Mouse (Mus musculus) heart, embryonic 14.5 days (tissue): Measurements from ENCODE around the gene Kiss1. TPM values are rescaled to one million over a fixed set of nuclear protein-coding genes. Genes with fewer than 3 reads are reported as not detected.
A peak's percentile ranks its signal among the peaks of the same experiment; 100 is the strongest.

Experiments used
- ATAC-seq: fragments of 200-750 bp; cut with Nextera tagmentation; 2 replicates; pipeline ENCODE4 v1.8.0; 2017; ENCODE audit warnings: low read depth, moderate TSS enrichment; ENCODE audit not compliant: insufficient number of reproducible peaks, insufficient read depth, low FRiP score
- H3K27ac ChIP-seq, 2 experiments: fragments of 200-500 bp in 1 of 2; fragments of 300-500 bp in 1 of 2; sonication (generic) in 1 of 2; replicated peaks in 1 of 2; 2 replicates each; pipeline ENCODE4 v1.5.1; 2012 to 2014; ENCODE audit warnings: low read depth in 2 of 2, low read length in 2 of 2, control low read depth in 1 of 2, mild to moderate bottlenecking in 1 of 2, mixed read lengths in 1 of 2; ENCODE audit not compliant: control insufficient read depth in 1 of 2, insufficient read depth in 1 of 2
- H3K27me3 ChIP-seq: fragments of 300-500 bp; sonication (generic); 2 replicates; pipeline ENCODE4 v1.6.1; 2014; ENCODE audit warnings: mild to moderate bottlenecking, low read length, control low read depth; ENCODE audit not compliant: control insufficient read depth, insufficient read depth
- H3K36me3 ChIP-seq: fragments of 300-500 bp; sonication (generic); 2 replicates; pipeline ENCODE4 v1.6.1; 2014; ENCODE audit warnings: mild to moderate bottlenecking, control low read depth, low read length, mixed read lengths; ENCODE audit not compliant: control insufficient read depth, insufficient read depth
- H3K4me1 ChIP-seq, 2 experiments: fragments of 200-500 bp in 1 of 2; fragments of 300-500 bp in 1 of 2; sonication (generic) in 1 of 2; 2 replicates each; pipeline ENCODE4 v1.6.1; 2012 to 2014; ENCODE audit warnings: low read length in 2 of 2, control low read depth in 1 of 2, mixed read lengths in 1 of 2; ENCODE audit not compliant: control insufficient read depth in 2 of 2, insufficient read depth in 2 of 2
- H3K4me2 ChIP-seq: fragments of 300-500 bp; sonication (generic); 2 replicates; pipeline ENCODE4 v1.6.1; 2014; ENCODE audit warnings: mild to moderate bottlenecking, low read length
- H3K4me3 ChIP-seq, 2 experiments: fragments of 200-500 bp in 1 of 2; fragments of 300-500 bp in 1 of 2; sonication (generic) in 1 of 2; 2 replicates each; pipeline ENCODE4 v1.5.1; 2012 to 2014; ENCODE audit warnings: low read length in 2 of 2, mild to moderate bottlenecking in 2 of 2, control low read depth in 1 of 2, low read depth in 1 of 2, moderate library complexity in 1 of 2; ENCODE audit not compliant: control insufficient read depth in 1 of 2, insufficient read depth in 1 of 2
- H3K9ac ChIP-seq: fragments of 300-500 bp; sonication (generic); 2 replicates; pipeline ENCODE4 v1.6.1; 2014; ENCODE audit warnings: mild to moderate bottlenecking, low read length
- H3K9me3 ChIP-seq: fragments of 300-500 bp; sonication (generic); 2 replicates; pipeline ENCODE4 v1.6.1; 2016; ENCODE audit warnings: low read length, control low read depth; ENCODE audit not compliant: control insufficient read depth
- WGBS: fragments of 180-500 bp; shearing (Covaris S2); extraction: QIAGEN DNeasy Blood & Tissue Kit; methylation state at CpG from one replicate; pipeline ENCODE4 v1.1.7; 2014; 5-methylcytosine and 5-hydroxymethylcytosine counted together
- polyA plus RNA-seq: library from polyadenylated mRNA; unstranded; fragments of >200 nt; fragmentation: Nextera tagmentation; extraction: Ambion mirVana; gene quantifications from 2 replicates; pipeline ENCODE4 v1.2.1, GENCODE M21; 2014

Kiss1 gene
- not detected in 2 replicates for polyA plus RNA-seq

DNA sequence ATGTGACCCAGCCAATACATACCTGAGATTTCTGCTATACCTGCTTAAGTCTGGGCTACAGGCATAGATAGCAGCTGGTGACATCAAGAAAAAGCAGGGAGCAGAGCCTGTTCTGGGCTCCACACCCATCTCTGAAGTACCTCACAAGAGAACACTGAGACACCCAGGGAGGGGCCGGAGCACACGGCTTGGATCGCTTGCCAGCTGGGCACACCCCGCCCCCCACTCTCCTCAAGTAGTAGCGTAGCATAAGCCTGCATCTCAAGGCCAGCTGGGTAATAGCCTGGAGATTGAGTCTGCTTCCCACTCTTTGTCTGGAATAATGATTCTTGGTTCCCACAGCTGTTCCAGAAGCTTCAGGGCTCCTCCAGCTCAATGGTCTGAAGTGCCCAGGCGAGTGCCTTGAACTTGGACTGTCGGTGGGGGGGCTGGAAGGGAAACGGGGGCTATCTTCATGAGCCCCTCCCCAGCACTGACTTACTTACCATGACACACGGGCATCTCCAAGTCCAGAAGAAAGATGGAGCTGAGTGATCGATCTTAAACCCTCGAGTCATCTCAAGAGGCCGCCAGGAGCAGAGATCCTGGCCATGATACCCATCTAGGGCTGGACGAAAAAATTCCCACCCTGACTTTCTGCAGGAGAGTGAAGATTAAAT, at the start of gene Kiss1:
Gene Kiss1 (plus strand): TSS at position 609 of the 659 bp plus-strand sequence.
- Histone ChIP-seq H3K4me2 (no peak within 1 kb of the TSS), H3K9me3 (no peaks in the 10 kb centered on the region), H3K27ac (no peak within 1 kb of the TSS), H3K9ac (no peak within 1 kb of the TSS), H3K4me1 (no peaks in the 10 kb centered on the region), H3K36me3 (no peaks in the 10 kb centered on the region), H3K27me3 (no peaks in the 10 kb centered on the region), H3K4me3 (no peak within 1 kb of the TSS)
- 77% methylated on average over 13 of the region's 13 CpGs for WGBS
- no peak for ATAC-seq

DNA sequence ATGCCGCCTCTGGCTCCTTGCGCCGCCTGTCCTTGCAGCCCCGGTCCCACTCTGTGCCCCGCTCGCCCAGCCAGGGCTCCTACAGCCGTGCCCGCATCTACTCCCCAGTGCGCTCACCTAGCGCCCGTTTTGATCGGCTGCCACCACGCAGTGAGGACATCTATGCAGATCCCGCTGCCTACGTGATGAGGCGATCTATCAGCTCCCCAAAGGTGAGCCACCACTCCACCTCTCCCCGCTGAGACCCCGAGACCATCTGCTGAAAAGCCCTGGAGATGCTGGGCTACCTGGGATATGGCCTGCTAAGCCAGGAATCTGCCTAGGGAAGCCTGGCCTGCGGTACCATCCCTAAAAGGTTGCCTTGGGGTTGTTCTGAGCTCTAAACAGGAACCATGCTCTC, 47.5 kb upstream of the Kiss1 start:
- H3K9me3 ChIP-seq = no peaks in the 10 kb centered on the region
- H3K4me2 ChIP-seq = no peak overlapping the region
- WGBS = 93% methylated on average over 19 of the region's 19 CpGs
- no peaks in the 10 kb centered on the region for H3K27me3 ChIP-seq
- ATAC-seq = no peak
- peaks cover 12 to 14% of the 10 kb centered on the region in 2 experiments for H3K4me1 ChIP-seq
- H3K4me3 ChIP-seq = no peak overlapping the region
- peaks cover 71% of the 10 kb centered on the region for H3K36me3 ChIP-seq
- H3K9ac ChIP-seq = no peak overlapping the region
- H3K27ac ChIP-seq = no peak overlapping the region

DNA sequence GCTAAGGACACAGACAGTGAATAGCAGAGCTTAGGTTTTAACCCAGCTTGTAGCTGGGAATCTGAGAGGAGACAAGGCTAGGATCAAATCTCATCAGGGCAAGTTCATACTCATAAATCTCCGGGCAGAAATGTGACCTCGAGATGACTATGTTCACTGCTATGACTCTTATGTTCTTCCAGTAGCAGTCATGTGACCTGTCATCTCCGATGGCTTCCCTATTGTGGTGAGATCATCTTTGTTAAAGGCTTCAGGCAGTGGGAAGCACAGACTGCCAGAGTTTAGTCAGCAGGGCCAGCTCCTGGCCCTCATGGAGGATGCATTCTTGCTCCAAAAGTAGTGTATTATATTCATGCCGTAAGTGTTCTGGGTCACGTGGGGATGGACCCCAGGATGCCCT, 44.7 kb upstream of the Kiss1 start:
- H3K9me3 ChIP-seq = no peaks in the 10 kb centered on the region
- ATAC-seq = no peak
- 0 out of 4 replicates have a peak overlapping the region, but pooled peaks of 1 of the 2 experiments have one; percentile 12 for H3K27ac ChIP-seq
- H3K36me3 ChIP-seq = peaks cover 55% of the 10 kb centered on the region
- H3K4me2 ChIP-seq = no peak overlapping the region
- peaks cover 9 to 14% of the 10 kb centered on the region in 2 experiments for H3K4me1 ChIP-seq
- H3K27me3 ChIP-seq = no peaks in the 10 kb centered on the region
- H3K4me3 ChIP-seq = no peak overlapping the region
- H3K9ac ChIP-seq = no peak overlapping the region
- WGBS = 49% methylated on average over 5 of the region's 5 CpGs

DNA sequence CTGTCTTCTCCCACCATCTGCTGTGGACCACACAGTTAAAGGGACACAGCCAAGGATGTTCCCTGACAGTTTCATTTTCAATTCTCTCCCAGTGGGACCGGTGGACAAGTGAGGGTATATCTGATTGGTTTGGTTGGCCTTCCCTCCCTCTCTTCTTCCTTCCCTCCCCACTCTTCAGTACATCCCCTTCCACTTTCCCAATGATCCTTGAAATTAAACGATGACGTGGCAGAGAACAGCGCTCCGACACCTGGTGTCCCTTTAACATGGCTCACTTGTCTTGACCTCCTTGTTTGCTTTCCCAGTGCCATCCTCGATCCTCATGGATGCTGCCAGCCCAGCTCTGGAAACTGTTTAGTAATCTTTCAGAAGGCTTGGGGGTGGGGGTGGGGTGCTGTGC, 43.1 kb upstream of the Kiss1 start:
- no peak overlapping the region for H3K4me2 ChIP-seq
- H3K27ac ChIP-seq = no peak overlapping the region
- no peaks in the 10 kb centered on the region for H3K27me3 ChIP-seq
- no peak overlapping the region for H3K9ac ChIP-seq
- peaks cover 42% of the 10 kb centered on the region for H3K36me3 ChIP-seq
- no peaks in the 10 kb centered on the region for H3K9me3 ChIP-seq
- peaks cover 21 to 25% of the 10 kb centered on the region in 2 experiments for H3K4me1 ChIP-seq
- H3K4me3 ChIP-seq = no peak overlapping the region
- WGBS = 81% methylated on average over 6 of the region's 6 CpGs
- no peak for ATAC-seq

DNA sequence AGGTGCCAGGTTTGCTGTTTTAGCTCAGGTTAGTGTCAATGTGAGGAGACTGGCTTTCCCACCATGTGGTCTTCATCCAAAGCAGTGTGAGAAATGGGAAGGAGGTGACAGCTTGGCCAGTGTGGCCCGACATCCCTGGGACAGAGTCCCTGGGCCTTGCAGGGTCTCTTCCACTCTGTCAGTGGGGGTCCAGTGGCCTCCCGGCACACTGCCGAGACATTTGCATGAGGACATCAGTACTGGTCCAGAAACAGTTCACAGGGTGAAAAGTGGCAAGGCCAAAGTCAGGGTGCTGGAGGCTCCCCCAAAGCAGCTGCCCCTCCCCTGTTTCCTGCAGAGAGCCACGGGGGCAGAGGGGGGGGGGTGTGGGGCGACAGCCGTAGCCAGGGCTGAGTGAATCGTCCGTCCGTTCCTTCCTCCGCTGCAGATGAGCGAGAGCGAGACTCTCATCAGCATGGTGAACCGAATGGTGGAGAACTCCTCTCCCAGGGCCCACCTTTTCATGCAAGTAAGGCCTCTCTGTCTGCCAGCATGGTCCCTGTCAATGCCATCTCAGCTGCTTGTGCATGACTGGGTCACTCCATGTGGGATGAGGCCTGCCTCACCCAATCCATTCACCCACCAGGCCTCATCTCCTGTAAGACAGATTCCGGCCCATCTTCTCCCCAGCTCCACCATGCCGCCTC, 42.6 kb upstream of the Kiss1 start:
- peaks cover 36% of the 10 kb centered on the region for H3K36me3 ChIP-seq

DNA sequence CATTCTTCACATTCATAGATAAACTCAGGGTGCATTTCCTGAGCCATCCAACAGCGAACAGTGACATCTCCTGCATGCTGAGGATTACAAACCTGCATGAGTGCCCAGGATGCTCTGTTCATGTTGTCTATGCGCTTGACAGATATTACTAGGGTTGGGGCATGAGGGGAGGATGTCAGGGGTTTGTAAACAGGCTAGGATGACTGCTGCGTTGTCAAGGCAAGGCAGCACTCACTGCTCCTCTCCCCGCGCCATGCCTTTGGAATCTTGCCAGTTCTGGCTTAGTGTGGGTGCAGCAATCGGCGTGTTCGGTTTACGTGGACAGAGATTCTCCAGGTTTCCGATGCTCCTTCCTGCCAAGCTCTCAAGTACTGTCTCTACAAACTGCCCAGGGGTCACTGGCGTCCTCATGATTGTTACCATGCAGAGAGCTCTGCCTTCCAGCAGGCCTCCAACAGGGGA, 42.0 kb upstream of the Kiss1 start:
- no peak overlapping the region for H3K27ac ChIP-seq
- H3K9ac ChIP-seq = no peak overlapping the region
- H3K9me3 ChIP-seq = no peaks in the 10 kb centered on the region
- WGBS = 68% methylated on average over 11 of the region's 11 CpGs
- H3K4me1 ChIP-seq = peaks cover 27 to 28% of the 10 kb centered on the region in 2 experiments
- H3K4me2 ChIP-seq = no peak overlapping the region
- no peaks in the 10 kb centered on the region for H3K27me3 ChIP-seq
- H3K36me3 ChIP-seq = peaks cover 31% of the 10 kb centered on the region
- ATAC-seq = no peak
- H3K4me3 ChIP-seq = no peak overlapping the region

More for the DNA sequence above, 42.6 kb upstream of the Kiss1 start:
- no peak overlapping the region for H3K4me2 ChIP-seq
- no peaks in the 10 kb centered on the region for H3K27me3 ChIP-seq
- no peaks in the 10 kb centered on the region for H3K9me3 ChIP-seq
- ATAC-seq = no peak
- peaks cover 27 to 28% of the 10 kb centered on the region in 2 experiments for H3K4me1 ChIP-seq
- no peak overlapping the region for H3K27ac ChIP-seq
- H3K9ac ChIP-seq = no peak overlapping the region
- WGBS = 74% methylated on average over 15 of the region's 15 CpGs
- H3K4me3 ChIP-seq = no peak overlapping the region

DNA sequence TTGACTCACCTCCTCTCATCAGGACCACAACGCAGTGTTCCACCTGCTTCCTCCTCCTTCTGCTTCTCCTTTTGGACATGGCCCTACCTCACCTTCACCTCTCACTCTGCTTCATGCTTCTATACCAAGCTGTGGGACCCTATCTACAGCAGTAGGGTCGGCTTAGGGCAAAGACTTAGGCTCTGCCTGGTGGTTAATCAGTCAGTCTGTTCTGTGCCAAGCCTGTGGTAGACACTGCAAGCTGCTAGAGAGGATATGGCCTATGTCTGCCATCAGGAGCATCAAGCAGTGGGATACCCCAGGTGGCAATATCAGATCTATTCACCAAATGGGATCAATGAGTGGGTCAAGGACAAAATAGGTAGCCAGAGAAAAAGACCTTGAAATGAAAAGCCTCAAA, 41.1 kb upstream of the Kiss1 start:
- no peak overlapping the region for H3K27ac ChIP-seq
- H3K27me3 ChIP-seq = no peaks in the 10 kb centered on the region
- no peak overlapping the region for H3K9ac ChIP-seq
- ATAC-seq = no peak
- no peak overlapping the region for H3K4me3 ChIP-seq
- 89% methylated on average over 2 of the region's 2 CpGs for WGBS
- no peaks in the 10 kb centered on the region for H3K9me3 ChIP-seq
- peaks cover 27 to 28% of the 10 kb centered on the region in 2 experiments for H3K4me1 ChIP-seq
- H3K36me3 ChIP-seq = peaks cover 31% of the 10 kb centered on the region
- H3K4me2 ChIP-seq = no peak overlapping the region
